Mouse (Mus musculus) neutrophil, adult 59 days (primary cell): ENCODE results near the gene Sez6. TPM values are rescaled to one million over a fixed set of nuclear protein-coding genes. Genes with fewer than 3 reads are reported as not detected.

Source experiments
- total RNA-seq, 2 experiments: library from RNA; stranded (reverse); gene quantifications; 1 replicate in 1 of 2; 2 replicates in 1 of 2; pipeline ENCODE4 v1.2.4; 2023

Gene Sez6
- total RNA-seq, result not detected

GRCm38 (mm10) chr11:77930751-77931540 is at the start of gene Sez6:
Gene Sez6, plus strand, starts transcription at chr11:77930800.

GRCm38 (mm10) chr11:77893787-77894718 is 36.5 kb upstream of the Sez6 start, which contains the start of gene Pipox:
Gene Pipox, minus strand, starts transcription at chr11:77894096.

DNA sequence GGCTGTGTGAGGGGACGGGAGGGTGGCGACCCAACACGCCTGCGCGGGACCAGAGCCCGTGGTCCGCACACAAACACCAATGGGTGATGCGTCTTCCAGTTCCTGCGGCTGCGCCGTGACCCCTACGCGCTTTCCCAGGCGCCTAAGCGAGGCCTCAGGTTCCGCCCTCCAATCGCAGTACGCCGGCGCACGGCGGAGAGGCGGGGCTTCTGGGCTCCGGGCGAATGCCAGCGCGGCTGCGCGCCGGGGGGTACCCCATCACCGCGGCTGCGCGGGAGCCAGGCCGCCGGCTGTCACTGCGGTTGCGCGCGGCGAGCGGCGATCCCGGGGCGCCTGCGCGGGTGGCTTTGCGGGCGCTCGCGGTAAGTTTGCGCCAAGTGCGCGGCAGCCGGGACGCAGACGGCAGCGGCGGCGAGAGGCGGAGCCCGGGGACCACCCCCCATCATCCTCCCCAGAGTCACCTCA is 51.9 kb downstream of the Sez6 start, which contains the start of gene Phf12:
Gene Phf12, plus strand, starts transcription at position 314 of the 465 bp plus-strand sequence.

Other genes with a start within 250 kb of the Sez6 start
- 10 to 100 TPM; 78.3 to 87.0 TPM for gene Nufip2, start 244.6 kb upstream of the Sez6 start, total RNA-seq
- gene Cryba1, start 205.5 kb upstream of the Sez6 start, total RNA-seq, result not detected
- gene Myo18a, start 167.6 kb upstream of the Sez6 start, total RNA-seq, result 10 to 100 TPM; 63.7 to 70.0 TPM
- under 1 TPM in 1 of 2 experiments, not detected in 1; 0.20 TPM for gene Gm10277, start 143.1 kb upstream of the Sez6 start, total RNA-seq
- not detected for gene Pipox, start 36.7 kb upstream of the Sez6 start, total RNA-seq
- gene Phf12, start 52.0 kb downstream of the Sez6 start, total RNA-seq, result 10 to 100 TPM; 87.8 to 88.6 TPM
- gene Dhrs13, start 101.5 kb downstream of the Sez6 start, total RNA-seq, result 1 to 10 TPM; 2.3 to 2.5 TPM
- 100 to 1,000 TPM; 132 to 147 TPM for gene Flot2, start 107.1 kb downstream of the Sez6 start, total RNA-seq
- gene Eral1, start 149.6 kb downstream of the Sez6 start, total RNA-seq, result 10 to 100 TPM; 15.0 to 15.1 TPM
- gene Fam222b, start 163.9 kb downstream of the Sez6 start, total RNA-seq, result 10 to 100 TPM; 44.3 to 50.4 TPM
- 1 to 10 TPM; 2.7 to 6.1 TPM for gene Traf4, start 234.8 kb downstream of the Sez6 start, total RNA-seq
- gene Nek8, start 245.9 kb downstream of the Sez6 start, total RNA-seq, result 1 to 10 TPM; 3.0 to 5.9 TPM
- gene Tlcd1, start 245.9 kb downstream of the Sez6 start, total RNA-seq, result 1 to 10 TPM; 5.3 to 8.4 TPM